Mouse (Mus musculus) urinary bladder, postnatal 25 days (tissue): ENCODE results near the gene Nlgn2.
"Not testable (repeated sequence)": the region's sequence is repeated elsewhere in the genome, so short reads cannot be mapped to it uniquely, and the experiment has no call there.

Source experiments
- DNase-seq: peaks from one replicate; pipeline ENCODE4 v3.0.0; 2022; ENCODE audit warnings: low spot score

The Nlgn2 gene

GRCm38 (mm10) chr11:69864138-69864860 is 26.7 kb upstream of the Nlgn2 start:
- no peak for DNase-seq

- DNase-seq, result not testable (repeated sequence)
These were observed 26.1 kb upstream of the Nlgn2 start for GRCm38 (mm10) chr11:69863729-69864128.

GRCm38 (mm10) chr11:69858113-69858998 is 20.8 kb upstream of the Nlgn2 start, which contains the start of gene Tnk1:
Tnk1 (minus strand) TSS chr11:69858730.
- no peak for DNase-seq

DNA sequence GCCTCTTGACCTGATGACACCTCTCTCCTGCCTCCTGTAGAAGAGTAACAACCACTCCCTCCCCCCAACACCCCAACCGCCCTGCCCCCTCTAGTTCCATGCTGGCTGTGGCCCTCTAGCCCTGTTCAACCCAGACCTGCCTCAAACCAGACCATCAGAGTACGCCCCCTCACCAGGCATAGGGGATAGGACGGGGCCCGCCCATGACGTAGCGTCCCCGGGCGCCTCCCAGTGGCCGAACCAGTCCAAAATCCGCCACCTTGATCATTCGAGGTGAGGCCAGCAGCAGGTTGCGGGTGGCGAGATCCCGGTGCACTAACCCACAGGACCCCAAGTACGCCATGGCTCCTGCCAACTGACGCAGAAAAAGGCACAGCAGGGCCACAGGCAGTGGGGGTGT is 17.8 kb upstream of the Nlgn2 start:
- DNase-seq, result no peak

GRCm38 (mm10) chr11:69854680-69855079 is 17.1 kb upstream of the Nlgn2 start:
- DNase-seq, result no peak

DNA sequence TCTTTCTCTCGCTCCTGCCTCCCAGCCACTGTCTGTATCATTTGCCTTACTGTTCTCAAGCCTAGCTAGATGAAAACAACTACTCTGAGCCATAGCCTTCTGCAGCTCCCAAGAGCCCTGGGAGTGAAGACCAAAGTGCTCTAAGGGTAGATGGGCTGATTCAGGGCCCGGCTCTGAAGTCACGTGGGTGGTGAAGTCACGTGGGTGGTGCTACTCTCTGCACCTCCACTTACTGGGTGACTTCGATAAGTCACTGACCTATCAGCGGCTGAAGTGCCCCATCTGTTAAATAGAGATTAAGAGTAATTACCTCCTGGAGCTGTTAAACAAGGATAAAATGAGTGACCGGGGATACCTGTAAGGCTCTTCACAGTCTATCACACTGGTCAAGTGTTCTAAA is 16.4 kb upstream of the Nlgn2 start:
- no peak for DNase-seq

DNA sequence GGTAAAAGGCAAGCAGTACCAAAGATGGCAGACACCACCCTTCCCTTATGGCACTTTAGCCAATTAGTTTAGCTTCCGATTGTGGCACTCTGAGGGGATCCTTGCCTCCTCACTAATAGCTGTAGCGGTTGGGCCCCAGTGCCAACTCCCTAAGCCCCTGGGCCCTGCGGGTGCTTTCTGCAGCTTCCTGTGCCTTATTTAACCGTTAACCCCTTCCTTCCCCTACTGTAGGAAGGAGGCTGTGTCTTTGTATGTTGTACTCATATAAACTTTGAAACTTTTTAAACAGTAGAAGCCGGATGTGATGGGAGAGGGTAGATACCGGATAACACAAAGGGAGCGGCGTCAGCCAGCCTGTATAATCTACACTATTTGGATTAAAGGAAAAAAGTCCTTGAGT is 13.2 kb upstream of the Nlgn2 start:
- no peak for DNase-seq

GRCm38 (mm10) chr11:69849884-69850283 is 12.3 kb upstream of the Nlgn2 start:
- DNase-seq, result no peak

- no peak for DNase-seq
These were observed 11.5 kb upstream of the Nlgn2 start for GRCm38 (mm10) chr11:69849128-69849527.

GRCm38 (mm10) chr11:69848021-69848420 is 10.4 kb upstream of the Nlgn2 start:
- no peak for DNase-seq

DNA sequence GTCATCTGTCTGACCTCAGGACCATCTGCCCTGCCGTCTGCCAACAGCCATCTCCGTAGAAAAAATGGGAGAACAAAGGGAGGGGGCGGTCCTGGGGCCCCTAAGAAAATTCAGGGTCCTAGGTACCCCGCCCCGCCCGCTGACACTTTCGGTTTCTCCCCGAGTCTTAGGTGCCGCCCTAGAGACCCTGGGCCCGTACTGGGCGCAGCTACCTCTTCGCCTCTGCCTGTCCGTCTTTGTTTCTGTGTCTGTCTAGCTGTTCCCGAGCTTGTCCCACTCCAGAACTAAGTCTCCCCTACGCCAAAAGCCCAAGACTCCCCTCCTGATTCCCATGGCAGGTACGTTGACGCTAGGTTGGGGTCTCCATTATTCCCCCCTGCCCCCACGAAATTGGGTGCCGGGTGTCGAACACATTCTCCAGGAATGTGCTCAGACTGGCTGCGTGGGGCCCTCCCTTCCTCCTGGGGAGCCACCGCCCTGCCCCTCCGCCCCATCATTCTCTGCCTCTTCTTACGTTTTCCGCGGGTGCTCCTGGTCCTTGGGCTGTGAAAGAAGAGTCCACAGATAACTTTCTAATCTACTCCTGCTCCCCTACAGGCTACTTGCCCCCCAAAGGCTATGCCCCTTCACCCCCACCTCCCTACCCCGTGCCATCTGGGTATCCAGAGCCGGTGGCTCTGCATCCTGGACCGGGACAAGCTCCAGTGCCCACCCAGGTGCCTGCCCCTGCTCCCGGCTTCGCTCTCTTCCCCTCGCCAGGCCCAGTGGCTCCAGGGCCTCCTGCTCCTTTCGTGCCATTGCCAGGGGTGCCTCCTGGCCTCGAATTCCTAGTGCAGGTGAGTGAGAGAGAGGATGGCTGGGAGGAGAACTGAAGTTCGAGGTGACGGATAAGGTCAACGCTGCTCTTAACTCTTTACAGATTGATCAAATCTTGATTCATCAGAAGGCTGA is 9.4 kb upstream of the Nlgn2 start:
- peak; percentile 61 for DNase-seq

GRCm38 (mm10) chr11:69846198-69846680 is 8.7 kb upstream of the Nlgn2 start, which contains the start of gene Plscr3:
Plscr3 (plus strand) TSS chr11:69846376.
- DNase-seq, result peak; percentile 92

- no peak for DNase-seq
These were observed 1.1 kb upstream of the Nlgn2 start for GRCm38 (mm10) chr11:69838714-69839104.

GRCm38 (mm10) chr11:69837952-69838713 is 549 bp upstream of the Nlgn2 start, which contains the start of gene Tmem256:
Tmem256 (plus strand) TSS chr11:69838514.
- peak; percentile 84 for DNase-seq

- no peak for DNase-seq
These were observed 644 bp downstream of the Nlgn2 start for GRCm38 (mm10) chr11:69836703-69837576.

GRCm38 (mm10) chr11:69835966-69836335 is 1.6 kb downstream of the Nlgn2 start:
- DNase-seq, result no peak

GRCm38 (mm10) chr11:69835326-69835965 is 2.1 kb downstream of the Nlgn2 start:
- no peak for DNase-seq

GRCm38 (mm10) chr11:69834001-69834549 is 3.5 kb downstream of the Nlgn2 start:
- DNase-seq, result no peak

DNA sequence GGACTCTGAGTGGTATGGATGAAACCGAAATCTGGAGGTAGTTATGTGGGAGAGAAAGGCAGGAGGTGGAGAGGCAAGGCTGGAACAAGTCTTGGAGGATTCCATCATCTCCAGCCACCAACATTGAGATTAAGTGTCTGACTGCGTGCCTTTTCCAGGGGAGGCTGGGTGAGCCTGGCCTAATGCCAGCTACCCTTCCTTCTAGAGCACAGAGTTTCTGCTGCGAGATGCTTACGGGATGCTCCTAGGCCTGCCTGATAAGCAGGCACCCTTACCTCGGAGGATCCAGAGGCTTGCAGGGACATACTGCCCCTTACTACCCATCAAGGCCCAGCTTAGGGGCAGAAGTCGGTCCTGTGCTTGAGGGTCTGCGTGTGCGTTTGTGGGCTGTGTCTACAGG is 4.0 kb downstream of the Nlgn2 start:
- no peak for DNase-seq
